Mouse (Mus musculus) forebrain, embryonic 14.5 days (tissue): ENCODE data around the gene Cdc42bpg. TPM values are rescaled to one million over a fixed set of nuclear protein-coding genes. Genes with fewer than 3 reads are reported as not detected.

Source experiments
- ATAC-seq: fragments of 200-750 bp; cut with Nextera tagmentation; 2 replicates; pipeline ENCODE4 v1.8.0; 2017; ENCODE audit warnings: mild to moderate bottlenecking, moderate library complexity
- DNase-seq: peaks from one replicate; pipeline ENCODE4 v3.0.0-alpha.2; 2015; ENCODE audit warnings: low spot score
- H3K27ac ChIP-seq: fragments of 300-500 bp; sonication (generic); 2 replicates; pipeline ENCODE4 v1.5.1; 2014; ENCODE audit warnings: low read depth, mild to moderate bottlenecking, control low read depth, low read length, moderate library complexity
- H3K27me3 ChIP-seq: fragments of 300-500 bp; sonication (generic); replicated peaks from 2 replicates; pipeline ENCODE4 v1.6.1; 2014; ENCODE audit warnings: low read length, control low read depth, mixed read lengths; ENCODE audit not compliant: control insufficient read depth, insufficient read depth
- H3K36me3 ChIP-seq: fragments of 300-500 bp; sonication (generic); 2 replicates; pipeline ENCODE4 v1.6.1; 2014; ENCODE audit warnings: low read length, control low read depth; ENCODE audit not compliant: control insufficient read depth, insufficient read depth
- H3K4me1 ChIP-seq: fragments of 300-500 bp; sonication (generic); 2 replicates; pipeline ENCODE4 v1.6.1; 2014; ENCODE audit warnings: antibody characterized with exemption, low read length, control low read depth; ENCODE audit not compliant: control insufficient read depth, insufficient read depth
- H3K4me2 ChIP-seq: fragments of 300-500 bp; sonication (generic); 2 replicates; pipeline ENCODE4 v1.6.1; 2014; ENCODE audit warnings: mild to moderate bottlenecking, control low read depth, low read length
- H3K4me3 ChIP-seq: fragments of 300-500 bp; sonication (generic); 2 replicates; pipeline ENCODE4 v1.5.1; 2014; ENCODE audit warnings: low read depth, low read length, control low read depth
- H3K9ac ChIP-seq: fragments of 300-500 bp; sonication (generic); 2 replicates; pipeline ENCODE4 v1.6.1; 2014; ENCODE audit warnings: mild to moderate bottlenecking, low read length, control low read depth, moderate library complexity
- H3K9me3 ChIP-seq: fragments of 300-500 bp; sonication (generic); replicated peaks from 2 replicates; pipeline ENCODE4 v1.6.1; 2016; ENCODE audit warnings: low read length, control low read depth, mixed read lengths; ENCODE audit not compliant: control insufficient read depth
- WGBS: fragments of 180-500 bp; shearing (Covaris S2); extraction: QIAGEN DNeasy Blood & Tissue Kit; methylation state at CpG from one replicate; pipeline ENCODE4 v1.1.7; 2014; 5-methylcytosine and 5-hydroxymethylcytosine counted together
- polyA plus RNA-seq: library from polyadenylated mRNA; unstranded; fragments of >200 nt; fragmentation: Nextera tagmentation; extraction: Ambion mirVana; gene quantifications from 2 replicates; pipeline ENCODE4 v1.2.1, GENCODE M21; 2014

Gene Cdc42bpg
- polyA plus RNA-seq, 1 experiment from 2014 or later, result 0.61 TPM

GRCm38 (mm10) chr19:6273998-6274608 is 32.2 kb upstream of the Cdc42bpg start:
- no peak for DNase-seq
- 92% methylated on average over 13 of the region's 13 CpGs for WGBS

GRCm38 (mm10) chr19:6275740-6276389 is 30.4 kb upstream of the Cdc42bpg start:
- H3K4me2 ChIP-seq, result peak overlapping the region; percentile 86
- peak overlapping the region; percentile 67 for H3K27ac ChIP-seq
- peak overlapping the region; percentile 87 for H3K4me3 ChIP-seq
- no peaks in the 10 kb centered on the region for H3K9me3 ChIP-seq
- H3K27me3 ChIP-seq, result no peaks in the 10 kb centered on the region
- 5% methylated on average over 15 of the region's 15 CpGs for WGBS
- peaks cover 23% of the 10 kb centered on the region for H3K4me1 ChIP-seq
- peak overlapping the region; percentile 66 for H3K9ac ChIP-seq
- H3K36me3 ChIP-seq, result peaks cover 11% of the 10 kb centered on the region
- ATAC-seq (no peak; the same call in 1 of the 2 replicates), DNase-seq (peak; percentile 21)

More at GRCm38 (mm10) chr19:6273998-6274608, 32.2 kb upstream of the Cdc42bpg start:
- Histone ChIP-seq H3K9ac (no peak overlapping the region), H3K4me1 (peaks cover 20% of the 10 kb centered on the region), H3K27me3 (no peaks in the 10 kb centered on the region), H3K36me3 (no peaks in the 10 kb centered on the region), H3K27ac (no peak overlapping the region), H3K4me3 (no peak overlapping the region), H3K4me2 (no peak overlapping the region), H3K9me3 (no peaks in the 10 kb centered on the region)
- no peak for ATAC-seq

DNA sequence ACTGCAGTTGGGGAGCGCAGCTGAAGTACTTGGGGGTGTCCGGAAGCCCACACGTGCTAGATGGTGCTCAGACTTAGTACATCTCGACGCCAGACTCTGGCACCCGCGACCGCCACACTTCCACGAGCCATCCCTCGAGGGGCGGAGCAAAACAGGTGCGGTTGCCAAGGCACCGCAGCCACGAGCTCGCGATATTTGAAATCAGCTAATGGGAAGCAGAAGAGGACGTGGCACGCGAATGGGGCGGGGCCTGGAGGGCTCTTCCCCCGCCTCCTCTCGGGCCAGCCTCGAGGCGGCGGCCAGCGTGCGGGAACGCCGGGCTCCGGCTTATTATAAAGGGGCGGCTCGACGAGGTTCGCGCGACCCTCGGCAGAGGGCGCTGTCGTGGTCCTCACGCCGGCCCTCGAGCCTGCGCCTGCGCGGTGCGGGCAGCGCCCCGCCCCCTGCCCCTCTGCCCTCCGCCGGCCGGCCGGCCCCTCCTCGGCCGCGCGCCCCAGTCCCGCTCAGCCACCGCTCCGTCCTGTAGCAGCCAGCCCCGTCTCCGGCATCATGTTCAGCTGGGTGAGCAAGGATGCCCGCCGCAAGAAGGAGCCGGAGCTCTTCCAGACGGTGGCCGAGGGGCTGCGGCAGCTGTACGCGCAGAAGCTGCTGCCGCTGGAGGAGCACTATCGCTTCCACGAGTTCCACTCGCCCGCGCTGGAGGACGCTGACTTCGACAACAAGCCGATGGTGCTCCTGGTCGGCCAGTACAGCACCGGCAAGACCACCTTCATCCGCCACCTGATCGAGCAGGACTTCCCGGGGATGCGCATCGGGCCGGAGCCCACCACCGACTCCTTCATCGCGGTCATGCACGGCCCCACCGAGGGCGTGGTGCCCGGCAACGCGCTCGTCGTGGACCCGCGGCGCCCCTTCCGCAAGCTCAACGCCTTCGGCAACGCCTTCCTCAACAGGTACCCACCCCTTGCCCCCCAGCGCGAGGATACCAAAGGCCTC is 29.5 kb upstream of the Cdc42bpg start, which contains the start of gene Ehd1:
Gene Ehd1 (plus strand): TSS at position 300 of the 996 bp plus-strand sequence.
- peak; percentile 99 for DNase-seq
- WGBS, result under 1% methylated on average over 96 of the region's 106 CpGs
- Histone ChIP-seq H3K27ac (peak within 1 kb of the TSS; percentile 67), H3K9ac (peak within 1 kb of the TSS; percentile 83), H3K4me3 (peak within 1 kb of the TSS; percentile 87), H3K27me3 (no peaks in the 10 kb centered on the region), H3K4me2 (peak within 1 kb of the TSS; percentile 86), H3K4me1 (peaks cover 23% of the 10 kb centered on the region), H3K36me3 (peaks cover 19% of the 10 kb centered on the region), H3K9me3 (no peaks in the 10 kb centered on the region)
- peak; percentile 97 for ATAC-seq

- peaks cover 23% of the 10 kb centered on the region for H3K4me1 ChIP-seq
- ATAC-seq, result no peak
- DNase-seq, result no peak
- peak overlapping the region; percentile 83 for H3K9ac ChIP-seq
- 7% methylated on average over 10 of the region's 10 CpGs for WGBS
- peak overlapping the region; percentile 86 for H3K4me2 ChIP-seq
- H3K4me3 ChIP-seq, result peak overlapping the region; percentile 87
- H3K36me3 ChIP-seq, result peaks cover 31% of the 10 kb centered on the region
- no peaks in the 10 kb centered on the region for H3K27me3 ChIP-seq
- no peak overlapping the region for H3K27ac ChIP-seq
- H3K9me3 ChIP-seq, result no peaks in the 10 kb centered on the region
These were observed 28.4 kb upstream of the Cdc42bpg start for GRCm38 (mm10) chr19:6277661-6278438.

DNA sequence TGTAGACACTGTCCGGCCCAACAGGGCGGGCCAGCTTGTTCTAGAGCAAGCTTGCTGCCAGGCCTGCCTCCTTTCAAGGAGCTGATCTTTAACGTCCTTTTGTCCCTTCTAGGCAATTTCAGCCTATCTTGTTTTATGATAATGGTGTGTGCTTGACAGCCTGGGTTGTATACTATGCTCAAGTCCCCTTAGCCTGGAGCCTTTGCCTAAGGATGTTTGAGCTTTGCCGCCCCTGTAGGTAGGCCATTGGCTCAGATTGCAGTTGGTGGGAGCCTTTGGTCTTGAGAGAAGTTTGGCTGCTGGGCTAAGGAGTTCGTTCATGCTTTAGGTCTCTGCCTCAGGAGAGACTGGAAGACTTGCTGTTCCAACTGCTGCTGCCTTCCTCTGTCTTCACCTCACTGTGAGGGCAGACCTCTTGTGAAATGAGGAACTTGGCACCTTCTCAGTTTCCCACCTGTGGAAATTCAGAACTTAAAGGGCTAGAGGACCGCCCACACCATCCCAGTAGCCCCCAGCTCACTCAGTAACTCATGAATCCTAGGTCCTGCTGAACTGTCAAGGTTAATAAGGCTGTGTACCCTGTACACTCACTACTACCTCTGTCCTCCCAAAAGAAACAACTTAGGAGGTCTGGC is 27.7 kb upstream of the Cdc42bpg start:
- Histone ChIP-seq H3K27ac (no peak overlapping the region), H3K9ac (peak overlapping the region; percentile 83), H3K27me3 (no peaks in the 10 kb centered on the region), H3K4me1 (peaks cover 23% of the 10 kb centered on the region), H3K36me3 (peaks cover 38% of the 10 kb centered on the region), H3K4me3 (peak overlapping the region; percentile 87), H3K4me2 (peak overlapping the region; percentile 86), H3K9me3 (no peaks in the 10 kb centered on the region)
- no peak for ATAC-seq
- no peak for DNase-seq
- 48% methylated on average over 6 of the region's 6 CpGs for WGBS

DNA sequence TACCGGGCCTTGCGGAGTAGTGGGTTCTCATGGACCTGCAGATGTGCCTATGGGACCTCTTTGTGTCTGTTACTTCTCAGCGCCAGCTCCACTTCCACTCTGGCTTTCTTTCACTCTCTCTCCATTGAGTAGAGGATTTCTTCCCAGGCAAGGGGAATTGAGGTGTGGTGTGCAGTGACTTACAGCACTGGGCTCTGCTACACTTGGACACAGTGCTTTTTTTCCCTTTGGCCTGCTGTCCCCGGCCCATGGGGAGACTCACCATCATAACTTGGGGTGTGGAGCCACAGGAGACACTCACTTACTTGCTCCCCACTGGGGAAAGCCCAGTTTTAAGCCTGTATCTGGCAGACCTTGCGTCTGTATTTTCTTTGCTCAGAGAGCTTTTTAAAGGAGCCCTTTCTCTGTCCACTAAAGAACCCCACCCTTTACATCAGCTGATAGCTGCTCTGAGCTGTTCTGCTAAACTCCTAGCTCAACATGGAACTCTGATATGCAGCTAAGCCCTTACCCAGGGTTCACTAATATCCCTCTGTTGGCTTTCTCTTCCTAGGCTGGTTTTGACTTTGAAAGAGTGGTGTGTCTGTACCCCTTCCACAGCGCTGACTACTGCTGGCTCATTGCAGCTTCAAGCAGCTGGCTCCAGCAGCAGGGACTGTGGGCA is 26.6 kb upstream of the Cdc42bpg start:
- 0 out of 2 replicates have a peak overlapping the region, but pooled peaks have one; percentile 87 for H3K4me3 ChIP-seq

DNA sequence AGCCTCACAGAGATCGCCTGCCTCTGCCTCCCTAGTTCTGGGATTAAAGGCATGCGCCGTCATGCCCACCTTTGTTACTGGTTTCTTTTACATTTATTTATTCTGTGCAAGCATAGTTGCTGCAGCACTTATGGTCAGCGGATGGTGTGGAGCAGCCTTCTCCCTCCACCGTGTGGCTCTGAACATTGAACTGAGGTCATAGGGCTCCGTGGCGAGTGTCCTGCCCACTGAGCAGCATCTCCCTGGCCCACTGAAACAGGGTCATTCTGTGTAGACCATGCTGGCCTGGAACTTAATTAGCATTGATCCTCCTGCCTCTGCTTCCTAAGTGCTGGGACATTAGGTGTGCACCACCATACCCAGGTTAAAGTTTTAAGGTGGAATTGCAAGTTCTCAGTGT is 25.7 kb upstream of the Cdc42bpg start:
- ATAC-seq (no peak), DNase-seq (no peak)
- 86% methylated on average over 7 of the region's 7 CpGs for WGBS
- Histone ChIP-seq H3K27ac (no peak overlapping the region), H3K36me3 (peaks cover 54% of the 10 kb centered on the region), H3K4me1 (peaks cover 20% of the 10 kb centered on the region), H3K4me2 (no peak overlapping the region), H3K27me3 (no peaks in the 10 kb centered on the region), H3K9me3 (no peaks in the 10 kb centered on the region), H3K4me3 (no peak overlapping the region), H3K9ac (no peak overlapping the region)

More for the DNA sequence above, 26.6 kb upstream of the Cdc42bpg start:
- Histone ChIP-seq H3K4me2 (peak overlapping the region; percentile 86), H3K9me3 (no peaks in the 10 kb centered on the region), H3K27me3 (no peaks in the 10 kb centered on the region), H3K36me3 (peaks cover 46% of the 10 kb centered on the region), H3K27ac (no peak overlapping the region), H3K9ac (peak overlapping the region; percentile 83), H3K4me1 (peaks cover 23% of the 10 kb centered on the region)
- ATAC-seq (no peak), DNase-seq (no peak)
- WGBS, result 88% methylated on average over 6 of the region's 6 CpGs
